Mouse (Mus musculus): Measurements from ENCODE around the gene Naa16. TPM values are rescaled to one million over a fixed set of nuclear protein-coding genes. Genes with fewer than 3 reads are reported as not detected.

The Naa16 gene
- polyA plus RNA-seq, 1 experiment from 2014 or later = 30.7 TPM

DNA sequence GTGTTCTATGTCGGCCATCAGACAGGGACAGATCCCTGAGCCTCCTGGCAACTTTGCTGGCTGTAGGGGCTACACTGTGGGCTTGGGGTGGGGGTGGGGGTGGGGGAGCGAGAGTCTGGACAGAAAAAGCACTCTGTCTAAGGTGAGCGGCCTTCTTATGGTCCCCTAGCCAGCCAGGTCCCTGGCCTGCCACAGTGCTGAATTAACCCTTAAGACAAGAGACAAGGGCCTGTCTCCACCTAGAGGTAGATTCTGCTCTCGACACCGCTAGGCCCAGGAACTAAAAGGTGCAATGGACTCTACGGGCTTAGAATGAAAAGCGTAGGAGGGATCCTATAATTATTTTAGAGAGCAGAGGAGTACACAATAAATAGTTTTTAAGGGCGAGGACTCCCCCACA, 69.4 kb downstream of the Naa16 start:
- TF ChIP-seq CTCF (IDR thresholded peaks at IDR 0.05; ENCODE audit: low read depth) = peak; percentile 74
- H3K36me3 ChIP-seq (ENCODE audit: insufficient read depth, low read length) = no peaks in the 10 kb centered on the region
- WGBS = 23% methylated on average over 8 of the region's 8 CpGs
- no peaks in the 10 kb centered on the region for H3K9me3 ChIP-seq (replicated peaks; ENCODE audit: low read length)
- ATAC-seq (replicated peaks; ENCODE audit: low FRiP score, low read depth) (peak; percentile 66; the same call in 1 of the 2 replicates), DNase-seq (ENCODE audit: low spot score) (peak; percentile 78)
- H3K4me2 ChIP-seq (ENCODE audit: low read length) = no peak overlapping the region
- no peak overlapping the region for H3K27ac ChIP-seq
- no peak overlapping the region for H3K4me3 ChIP-seq (replicated peaks; ENCODE audit: low read depth, low read length)
- H3K27me3 ChIP-seq (ENCODE audit: insufficient read depth, low read length) = no peaks in the 10 kb centered on the region
- H3K4me1 ChIP-seq (replicated peaks; ENCODE audit: insufficient read depth, low read length) = no peaks in the 10 kb centered on the region
- H3K9ac ChIP-seq (ENCODE audit: low read depth, low read length) = no peak overlapping the region

DNA sequence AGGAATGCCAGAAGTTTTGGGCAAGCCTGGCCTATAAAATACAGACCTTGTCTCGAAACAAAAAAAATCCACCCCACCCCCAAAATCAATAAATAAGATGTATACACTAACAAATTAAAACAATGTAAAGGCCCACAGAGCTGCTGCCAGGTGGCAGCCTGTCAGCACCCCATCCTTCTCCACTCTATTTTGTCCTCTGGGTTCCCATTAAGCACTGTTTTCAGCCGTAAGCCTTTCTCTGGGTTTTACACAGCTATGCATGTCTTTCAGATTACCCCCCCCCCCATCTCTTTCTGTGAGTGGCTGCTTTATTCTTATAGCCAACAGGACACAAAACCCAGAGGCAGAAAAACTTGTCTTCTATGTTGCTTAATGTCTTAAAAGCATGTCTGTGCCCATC, 73.0 kb downstream of the Naa16 start:
- ATAC-seq (replicated peaks; ENCODE audit: low FRiP score, low read depth) = no peak
- Histone ChIP-seq H3K27ac (no peak overlapping the region), H3K4me1 (replicated peaks; ENCODE audit: insufficient read depth, low read length) (no peaks in the 10 kb centered on the region), H3K27me3 (ENCODE audit: insufficient read depth, low read length) (no peaks in the 10 kb centered on the region), H3K9me3 (replicated peaks; ENCODE audit: low read length) (no peaks in the 10 kb centered on the region), H3K36me3 (ENCODE audit: insufficient read depth, low read length) (no peaks in the 10 kb centered on the region), H3K9ac (ENCODE audit: low read depth, low read length) (no peak overlapping the region), H3K4me2 (ENCODE audit: low read length) (no peak overlapping the region), H3K4me3 (replicated peaks; ENCODE audit: low read depth, low read length) (no peak overlapping the region)
- 91% methylated on average over 2 of the region's 2 CpGs for WGBS
- DNase-seq (ENCODE audit: low spot score) = no peak
- TF ChIP-seq CTCF (IDR thresholded peaks at IDR 0.05; ENCODE audit: low read depth) = no peak

DNA sequence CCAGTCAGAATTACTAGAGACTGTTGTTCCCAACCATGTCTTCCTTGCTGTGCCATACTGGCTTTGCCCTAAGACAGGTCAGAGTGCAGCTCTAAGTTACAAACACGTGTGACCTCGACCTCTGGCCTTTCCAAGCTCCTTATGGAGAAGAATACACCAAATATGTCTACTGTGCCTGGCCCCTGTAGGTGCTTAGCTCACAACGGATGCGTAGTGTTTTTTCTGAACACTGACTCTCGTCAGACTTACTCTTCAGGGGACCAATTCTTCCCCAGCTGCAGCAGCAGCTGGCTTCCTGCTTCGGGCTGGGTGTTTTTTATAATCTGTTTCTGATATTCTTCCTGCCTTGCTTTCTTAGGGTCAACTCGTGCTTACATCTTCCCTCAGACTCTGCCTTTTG, 74.7 kb downstream of the Naa16 start:
- ATAC-seq (replicated peaks; ENCODE audit: low FRiP score, low read depth) = no peak

DNA sequence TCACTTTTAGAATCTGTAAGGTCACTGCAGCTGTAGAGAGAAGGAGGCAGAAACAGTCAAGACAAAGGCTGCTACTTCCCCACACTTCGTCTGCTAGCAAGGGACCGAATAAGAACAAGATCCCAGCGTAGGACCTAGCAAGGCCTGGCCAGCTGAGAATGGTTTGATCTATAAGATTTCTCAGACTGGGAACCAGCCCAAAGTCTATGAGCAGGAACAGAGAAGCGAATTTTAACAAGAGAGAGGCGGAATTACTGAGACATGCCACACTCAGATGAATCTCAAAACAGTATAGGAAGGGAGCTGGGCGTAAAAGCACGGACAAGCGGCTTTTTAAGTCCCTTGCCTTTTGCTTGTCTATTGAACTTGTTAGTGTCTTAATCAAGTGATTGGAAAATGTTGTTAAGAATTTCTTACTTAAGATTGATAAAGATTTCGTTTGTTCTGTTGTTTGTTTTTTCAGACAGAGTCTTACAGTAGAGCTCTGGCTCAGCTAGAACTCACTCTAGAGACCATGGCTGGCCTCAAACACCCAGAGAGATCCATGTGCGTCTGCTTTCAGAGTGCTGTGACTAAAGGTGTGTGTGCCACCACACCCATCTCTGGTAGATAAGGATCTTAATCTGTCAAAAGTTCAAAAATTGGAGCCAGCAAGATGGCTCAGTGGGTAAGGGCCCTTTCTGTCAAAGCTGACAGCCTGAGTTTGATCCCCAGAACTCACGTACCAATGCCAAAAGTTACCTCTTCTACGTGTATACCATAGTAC, 76.2 kb downstream of the Naa16 start:
- H3K4me3 ChIP-seq (replicated peaks; ENCODE audit: low read depth, low read length) = no peak overlapping the region
- no peak overlapping the region for H3K27ac ChIP-seq
- DNase-seq (ENCODE audit: low spot score) (no peak), ATAC-seq (replicated peaks; ENCODE audit: low FRiP score, low read depth) (no peak)
- no peaks in the 10 kb centered on the region for H3K9me3 ChIP-seq (replicated peaks; ENCODE audit: low read length)
- H3K4me2 ChIP-seq (ENCODE audit: low read length) = no peak overlapping the region
- no peaks in the 10 kb centered on the region for H3K27me3 ChIP-seq (ENCODE audit: insufficient read depth, low read length)
- no peak for TF ChIP-seq CTCF (IDR thresholded peaks at IDR 0.05; ENCODE audit: low read depth)
- WGBS = 84% methylated on average over 12 of the region's 12 CpGs
- H3K4me1 ChIP-seq (replicated peaks; ENCODE audit: insufficient read depth, low read length) = no peaks in the 10 kb centered on the region
- no peak overlapping the region for H3K9ac ChIP-seq (ENCODE audit: low read depth, low read length)
- H3K36me3 ChIP-seq (ENCODE audit: insufficient read depth, low read length) = no peaks in the 10 kb centered on the region

More for the DNA sequence above, 74.7 kb downstream of the Naa16 start:
- no peaks in the 10 kb centered on the region for H3K27me3 ChIP-seq (ENCODE audit: insufficient read depth, low read length)
- 63% methylated on average over 7 of the region's 7 CpGs for WGBS
- H3K9ac ChIP-seq (ENCODE audit: low read depth, low read length) = no peak overlapping the region
- H3K27ac ChIP-seq = no peak overlapping the region
- H3K36me3 ChIP-seq (ENCODE audit: insufficient read depth, low read length) = no peaks in the 10 kb centered on the region
- H3K4me1 ChIP-seq (replicated peaks; ENCODE audit: insufficient read depth, low read length) = no peaks in the 10 kb centered on the region
- no peaks in the 10 kb centered on the region for H3K9me3 ChIP-seq (replicated peaks; ENCODE audit: low read length)
- no peak overlapping the region for H3K4me2 ChIP-seq (ENCODE audit: low read length)
- TF ChIP-seq CTCF (IDR thresholded peaks at IDR 0.05; ENCODE audit: low read depth) = no peak
- no peak for DNase-seq (ENCODE audit: low spot score)
- H3K4me3 ChIP-seq (replicated peaks; ENCODE audit: low read depth, low read length) = no peak overlapping the region

DNA sequence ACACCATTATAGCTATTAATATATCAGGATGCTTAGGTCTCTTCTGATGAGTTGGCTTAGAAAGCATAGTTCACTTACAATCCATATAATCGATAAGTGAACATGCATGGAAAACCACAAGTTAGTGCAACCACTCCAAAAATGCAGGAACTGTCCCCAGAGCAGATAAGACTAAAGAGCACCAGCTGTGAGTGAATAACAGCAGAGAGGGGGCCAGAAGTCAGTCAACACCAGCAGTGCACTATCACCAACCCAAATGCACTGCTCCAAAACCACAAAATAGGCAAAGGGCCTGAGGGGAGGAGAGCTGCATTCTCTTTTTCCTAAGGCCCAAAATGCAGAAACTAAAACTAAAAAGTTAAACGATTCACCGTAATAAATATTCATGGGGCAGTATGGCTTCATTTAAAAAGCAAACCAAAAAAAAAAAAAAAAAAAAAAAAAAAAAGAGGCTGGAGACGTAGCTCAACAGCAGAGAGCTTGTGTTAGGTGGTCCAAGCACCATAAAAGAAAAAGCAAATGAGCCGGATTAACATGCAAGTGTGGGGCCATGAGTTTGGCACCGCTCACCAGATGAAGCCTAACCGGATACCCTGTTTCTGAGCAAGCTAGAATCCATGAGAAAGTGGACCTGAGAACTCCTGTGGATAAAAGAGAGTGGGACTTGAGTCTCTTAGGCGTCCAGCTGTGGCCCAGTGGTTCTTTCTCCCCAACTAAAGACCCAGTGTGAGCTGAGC, 77.0 kb downstream of the Naa16 start:
- Histone ChIP-seq H3K9ac (ENCODE audit: low read depth, low read length) (no peak overlapping the region), H3K27me3 (ENCODE audit: insufficient read depth, low read length) (no peaks in the 10 kb centered on the region), H3K36me3 (ENCODE audit: insufficient read depth, low read length) (no peaks in the 10 kb centered on the region), H3K27ac (no peak overlapping the region), H3K4me1 (replicated peaks; ENCODE audit: insufficient read depth, low read length) (0 out of 2 replicates have a peak, but pooled peaks cover 3% of the 10 kb centered on the region), H3K4me3 (replicated peaks; ENCODE audit: low read depth, low read length) (no peak overlapping the region), H3K9me3 (replicated peaks; ENCODE audit: low read length) (no peaks in the 10 kb centered on the region), H3K4me2 (ENCODE audit: low read length) (no peak overlapping the region)
- TF ChIP-seq CTCF (IDR thresholded peaks at IDR 0.05; ENCODE audit: low read depth) = no peak
- DNase-seq (ENCODE audit: low spot score) = no peak
- WGBS = 61% methylated on average over 8 of the region's 8 CpGs
- ATAC-seq (replicated peaks; ENCODE audit: low FRiP score, low read depth) = no peak

DNA sequence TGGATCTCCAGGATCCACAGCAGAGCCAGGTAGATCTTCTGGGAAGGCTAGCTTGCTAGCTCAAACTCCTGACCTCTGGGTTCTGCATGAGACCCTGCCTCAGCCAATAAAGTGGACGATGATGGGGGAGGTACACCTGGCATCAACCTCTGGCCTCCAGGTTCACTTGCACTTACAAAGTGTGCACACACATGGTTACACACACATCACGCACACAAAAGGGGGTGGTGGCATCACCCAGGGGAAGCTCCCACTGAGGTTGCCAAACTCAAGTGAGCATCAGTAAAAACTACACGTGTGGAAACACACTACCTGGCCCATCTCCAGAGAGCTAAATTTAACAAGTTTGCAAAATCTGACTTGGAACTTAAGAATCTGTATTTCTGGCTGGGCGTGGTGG, 77.9 kb downstream of the Naa16 start:
- H3K4me1 ChIP-seq (replicated peaks; ENCODE audit: insufficient read depth, low read length) = 0 out of 2 replicates have a peak, but pooled peaks cover 3% of the 10 kb centered on the region
- no peak overlapping the region for H3K4me3 ChIP-seq (replicated peaks; ENCODE audit: low read depth, low read length)
- H3K36me3 ChIP-seq (ENCODE audit: insufficient read depth, low read length) = no peaks in the 10 kb centered on the region
- no peak overlapping the region for H3K9ac ChIP-seq (ENCODE audit: low read depth, low read length)
- H3K4me2 ChIP-seq (ENCODE audit: low read length) = no peak overlapping the region
- H3K9me3 ChIP-seq (replicated peaks; ENCODE audit: low read length) = no peaks in the 10 kb centered on the region
- ATAC-seq (replicated peaks; ENCODE audit: low FRiP score, low read depth) = no peak
- TF ChIP-seq CTCF (IDR thresholded peaks at IDR 0.05; ENCODE audit: low read depth) = no peak
- WGBS = 81% methylated on average over 4 of the region's 4 CpGs
- H3K27me3 ChIP-seq (ENCODE audit: insufficient read depth, low read length) = no peaks in the 10 kb centered on the region
- DNase-seq (ENCODE audit: low spot score) = no peak
- H3K27ac ChIP-seq = no peak overlapping the region

Data from kidney, postnatal 0 days (tissue).